In genomic region chr6:141341385-141341784, GRCm38 (mm10) we compare ENCODE assay signal across 22 mouse cellular contexts.
A peak's percentile ranks its signal among the peaks of the same experiment; 100 is the strongest.
DNase-seq lines count a peak whose midpoint lies in the region; ATAC-seq and TF ChIP-seq lines count a peak whose summit lies in the region.
"Had no signal": no experiment of that assay in that cellular context is flagged by ENCODE, and none has a peak within 500 bp of the region (broad histone marks: within the 10 kb centered on the region; RNA-seq: fewer than 3 reads in every experiment).

No protein-coding gene starts in this region.

- DNase-seq in kidney, postnatal 25 days, result no peak
- peak; percentile 64 for DNase-seq in lung, postnatal 0 days (ENCODE audit: low spot score)
- DNase-seq in lung, postnatal 10 days, result no peak
- DNase-seq in thymus, postnatal 14 days, result no peak
- DNase-seq: adrenal gland, postnatal 14 days; cerebellum, adult 11 months; cerebellum, adult 9-10 months; cerebellum, postnatal 36 days; gastrocnemius, postnatal 10 days; liver had no signal

- peak overlapping the region; percentile 36; the same call in 1 of the 2 replicates for H3K27ac ChIP-seq in heart, embryonic 13.5 days (replicated peaks)
- no peak overlapping the region for H3K27ac ChIP-seq in heart, embryonic 12.5 days (ENCODE audit: poor library complexity, severe bottlenecking)
- H3K27ac ChIP-seq in kidney, embryonic 15.5 days, result peak overlapping the region; percentile 60
- H3K27ac ChIP-seq in lung, postnatal 0 days (ENCODE audit: low read length), result no peak overlapping the region
- H3K27ac ChIP-seq: forebrain, embryonic 13.5 days; heart, embryonic 15.5 days; hindbrain, embryonic 14.5 days; liver, embryonic 15.5 days; macrophage; midbrain, embryonic 13.5 days; neural tube, embryonic 13.5 days had no signal

- H3K4me3 ChIP-seq in heart, embryonic 13.5 days, result no peak overlapping the region
- no peak overlapping the region for H3K4me3 ChIP-seq in heart, embryonic 12.5 days
- no peak overlapping the region for H3K4me3 ChIP-seq in kidney, embryonic 15.5 days (replicated peaks)
- H3K4me3 ChIP-seq in lung, postnatal 0 days (ENCODE audit: low read depth, low read length), result no peak overlapping the region
- H3K4me3 ChIP-seq: forebrain, embryonic 13.5 days; heart, embryonic 15.5 days; liver, embryonic 15.5 days; midbrain, embryonic 13.5 days; neural tube, embryonic 13.5 days had no signal

- no peaks in the 10 kb centered on the region for H3K9me3 ChIP-seq in heart, embryonic 13.5 days
- H3K9me3 ChIP-seq in heart, embryonic 12.5 days (replicated peaks), result no peaks in the 10 kb centered on the region
- no peaks in the 10 kb centered on the region for H3K9me3 ChIP-seq in kidney, embryonic 15.5 days (replicated peaks)
- H3K9me3 ChIP-seq in lung, postnatal 0 days (ENCODE audit: low read length), result no peaks in the 10 kb centered on the region
- H3K9me3 ChIP-seq: forebrain, embryonic 13.5 days; heart, embryonic 15.5 days; liver, embryonic 15.5 days; midbrain, embryonic 13.5 days; neural tube, embryonic 13.5 days had no signal

- TF ChIP-seq EP300 in lung, postnatal 0 days (IDR thresholded peaks at IDR 0.05), result peak; percentile 58

- no peaks in the 10 kb centered on the region for H3K27me3 ChIP-seq in heart, embryonic 13.5 days (replicated peaks)
- H3K27me3 ChIP-seq in heart, embryonic 12.5 days (replicated peaks), result no peaks in the 10 kb centered on the region
- H3K27me3 ChIP-seq in kidney, embryonic 15.5 days, result no peaks in the 10 kb centered on the region
- no peaks in the 10 kb centered on the region for H3K27me3 ChIP-seq in lung, postnatal 0 days (replicated peaks; ENCODE audit: insufficient read depth, low read length)
- H3K27me3 ChIP-seq: forebrain, embryonic 13.5 days; heart, embryonic 15.5 days; liver, embryonic 15.5 days; midbrain, embryonic 13.5 days; neural tube, embryonic 13.5 days had no signal

- peaks cover 37% of the 10 kb centered on the region for H3K4me1 ChIP-seq in heart, embryonic 13.5 days
- H3K4me1 ChIP-seq in heart, embryonic 12.5 days (replicated peaks), result peaks cover 33% of the 10 kb centered on the region
- H3K4me1 ChIP-seq in kidney, embryonic 15.5 days, result 0 out of 2 replicates have a peak, but pooled peaks cover 5% of the 10 kb centered on the region
- no peaks in the 10 kb centered on the region for H3K4me1 ChIP-seq in lung, postnatal 0 days (ENCODE audit: insufficient read depth, low read depth, low read length)
- H3K4me1 ChIP-seq: forebrain, embryonic 13.5 days; liver, embryonic 15.5 days; midbrain, embryonic 13.5 days; neural tube, embryonic 13.5 days had no signal

- H3K4me2 ChIP-seq in heart, embryonic 13.5 days, result no peak overlapping the region
- H3K4me2 ChIP-seq in heart, embryonic 12.5 days, result no peak overlapping the region
- no peak overlapping the region for H3K4me2 ChIP-seq in kidney, embryonic 15.5 days
- H3K4me2 ChIP-seq in lung, postnatal 0 days (replicated peaks; ENCODE audit: low read depth, low read length), result no peak overlapping the region
- H3K4me2 ChIP-seq: forebrain, embryonic 13.5 days; heart, embryonic 15.5 days; hindbrain, embryonic 14.5 days; liver, embryonic 15.5 days; midbrain, embryonic 13.5 days; neural tube, embryonic 13.5 days had no signal

- TF ChIP-seq CTCF in lung, postnatal 0 days (IDR thresholded peaks at IDR 0.05), result no peak

- ATAC-seq in heart, embryonic 13.5 days (ENCODE audit: extremely low read depth, insufficient number of reproducible peaks, low FRiP score, low TSS enrichment), result no peak
- ATAC-seq in heart, embryonic 12.5 days (ENCODE audit: insufficient number of reproducible peaks, low FRiP score), result no peak
- ATAC-seq in kidney, embryonic 15.5 days (replicated peaks; ENCODE audit: low FRiP score), result no peak; the same call in 1 of the 2 replicates
- peak; percentile 47 for ATAC-seq in lung, postnatal 0 days
- ATAC-seq: CD4-positive, CD25-positive, alpha-beta regulatory T cell, adult 4 months; forebrain, embryonic 13.5 days; intestine, postnatal 0 days; midbrain, embryonic 13.5 days had no signal

- H3K36me3 ChIP-seq in heart, embryonic 13.5 days, result no peaks in the 10 kb centered on the region
- no peaks in the 10 kb centered on the region for H3K36me3 ChIP-seq in heart, embryonic 12.5 days
- H3K36me3 ChIP-seq in kidney, embryonic 15.5 days, result no peaks in the 10 kb centered on the region
- H3K36me3 ChIP-seq in lung, postnatal 0 days (ENCODE audit: insufficient read depth, low read length), result no peaks in the 10 kb centered on the region
- H3K36me3 ChIP-seq: heart, embryonic 15.5 days; liver, embryonic 15.5 days; midbrain, embryonic 13.5 days; neural tube, embryonic 13.5 days had no signal

- WGBS in heart, embryonic 13.5 days, result 57% methylated on average over 2 of the region's 2 CpGs
- WGBS in heart, embryonic 12.5 days, result 48% methylated on average over 2 of the region's 2 CpGs
- 42% methylated on average over 2 of the region's 2 CpGs for WGBS in kidney, embryonic 15.5 days
- WGBS in lung, postnatal 0 days, result 57% methylated on average over 2 of the region's 2 CpGs

- H3K9ac ChIP-seq in heart, embryonic 13.5 days, result no peak overlapping the region
- H3K9ac ChIP-seq in heart, embryonic 12.5 days, result no peak overlapping the region
- no peak overlapping the region for H3K9ac ChIP-seq in kidney, embryonic 15.5 days
- H3K9ac ChIP-seq in lung, postnatal 0 days (replicated peaks; ENCODE audit: low read depth), result no peak overlapping the region
- H3K9ac ChIP-seq: forebrain, embryonic 13.5 days; heart, embryonic 15.5 days; hindbrain, embryonic 14.5 days; liver, embryonic 15.5 days; midbrain, embryonic 13.5 days; neural tube, embryonic 13.5 days had no signal

Comparison
In these comparisons a context has a peak if more than half of its experiments do, and no peak if none do; other contexts are left out.
1. H3K27ac ChIP-seq: peak in heart, embryonic 13.5 days (single experiment) and kidney, embryonic 15.5 days (single experiment); none in heart, embryonic 12.5 days (single experiment) and lung, postnatal 0 days (single experiment).